Comparison of ENCODE assay signal across 21 mouse cellular contexts in the genomic region with DNA sequence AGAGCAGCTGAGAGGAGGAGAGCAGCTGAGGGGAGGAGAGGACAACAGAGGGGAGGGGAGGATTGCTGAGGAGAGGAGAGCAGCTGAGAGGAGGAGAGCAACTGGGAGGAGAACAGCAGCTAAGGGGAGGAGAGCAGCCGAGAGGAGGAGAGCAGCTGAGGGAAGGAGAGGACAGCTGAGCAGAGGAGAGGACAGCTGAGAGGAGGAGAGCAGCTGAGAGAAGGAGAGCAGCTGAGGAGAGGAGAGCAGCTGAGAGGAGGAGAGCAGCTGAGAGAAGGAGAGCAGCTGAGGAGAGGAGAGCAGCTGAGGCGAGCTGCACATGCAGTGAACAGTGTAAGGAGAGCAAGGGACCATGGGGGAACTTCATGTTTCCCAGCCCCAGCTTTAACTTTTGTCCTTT.
A peak's percentile ranks its signal among the peaks of the same experiment; 100 is the strongest.
DNase-seq lines count a peak whose midpoint lies in the region; ATAC-seq lines count a peak whose summit lies in the region.
"Had no signal": no experiment of that assay in that cellular context is flagged by ENCODE, and none has a peak within 500 bp of the region (broad histone marks: within the 10 kb centered on the region; RNA-seq: fewer than 3 reads in every experiment).

No protein-coding gene starts in this region.

- WGBS in limb, embryonic 10.5 days = 63% methylated on average over 2 of the region's 2 CpGs
- 68% methylated on average over 2 of the region's 2 CpGs for WGBS in forebrain, embryonic 10.5 days

- H3K27me3 ChIP-seq in megakaryocyte, embryonic 14.5 days (replicated peaks) = no peaks in the 10 kb centered on the region
- no peaks in the 10 kb centered on the region for H3K27me3 ChIP-seq in limb, embryonic 10.5 days (ENCODE audit: low read depth, poor library complexity, severe bottlenecking)
- H3K27me3 ChIP-seq in forebrain, embryonic 10.5 days (ENCODE audit: poor library complexity, severe bottlenecking) = no peaks in the 10 kb centered on the region
- H3K27me3 ChIP-seq: embryonic facial prominence, embryonic 13.5 days; embryonic facial prominence, embryonic 15.5 days; forebrain, embryonic 12.5 days had no signal

- 0 out of 2 replicates have a peak overlapping the region, but pooled peaks have one; percentile 5 for H3K27ac ChIP-seq in limb, embryonic 10.5 days
- no peak overlapping the region for H3K27ac ChIP-seq in forebrain, embryonic 10.5 days
- H3K27ac ChIP-seq: embryonic facial prominence, embryonic 13.5 days; embryonic facial prominence, embryonic 15.5 days; forebrain, embryonic 12.5 days had no signal

- peaks cover 5% of the 10 kb centered on the region for H3K36me3 ChIP-seq in megakaryocyte, embryonic 14.5 days (replicated peaks; ENCODE audit: low read length)
- no peaks in the 10 kb centered on the region for H3K36me3 ChIP-seq in limb, embryonic 10.5 days
- no peaks in the 10 kb centered on the region for H3K36me3 ChIP-seq in forebrain, embryonic 10.5 days (replicated peaks)
- H3K36me3 ChIP-seq: embryonic facial prominence, embryonic 13.5 days; embryonic facial prominence, embryonic 15.5 days; forebrain, embryonic 12.5 days had no signal

- no peak for DNase-seq in limb, embryonic 10.5 days (ENCODE audit: low spot score)
- DNase-seq in kidney, adult 18-20 months = no peak
- DNase-seq in urinary bladder, adult 18-20 months (ENCODE audit: low spot score in 2 of 2) = no peak
- no peak for DNase-seq in forebrain, embryonic 10.5 days (ENCODE audit: extremely low spot score, low spot score)
- DNase-seq: adrenal gland, postnatal 25 days; cerebellum, adult 11 months; cerebellum, adult 18-20 months; cerebellum, adult 8-10 months; cerebellum, adult 9-11 months; cerebellum, postnatal 14 days; cerebellum, postnatal 36 days; embryo, embryonic 11 days; forebrain, postnatal 0 days had no signal

- H3K4me3 ChIP-seq in megakaryocyte, embryonic 14.5 days (replicated peaks) = peak overlapping the region; percentile 62
- no peak overlapping the region for H3K4me3 ChIP-seq in limb, embryonic 10.5 days
- no peak overlapping the region for H3K4me3 ChIP-seq in forebrain, embryonic 10.5 days
- H3K4me3 ChIP-seq: embryonic facial prominence, embryonic 13.5 days; embryonic facial prominence, embryonic 15.5 days; forebrain, embryonic 12.5 days had no signal

- peaks cover 44% of the 10 kb centered on the region for H3K4me1 ChIP-seq in megakaryocyte, embryonic 14.5 days
- no peaks in the 10 kb centered on the region for H3K4me1 ChIP-seq in limb, embryonic 10.5 days
- no peaks in the 10 kb centered on the region for H3K4me1 ChIP-seq in forebrain, embryonic 10.5 days
- H3K4me1 ChIP-seq: embryonic facial prominence, embryonic 15.5 days; forebrain, embryonic 12.5 days had no signal

- ATAC-seq in megakaryocyte, adult 5-6 weeks (ENCODE audit: poor library complexity, severe bottlenecking) = no peak
- ATAC-seq in erythroblast, adult 5-6 weeks (replicated peaks; ENCODE audit: low FRiP score, poor library complexity, severe bottlenecking) = 0 out of 2 replicates have a peak, but pooled peaks have one; percentile 27
- ATAC-seq in monocyte, adult 5-6 weeks (replicated peaks; ENCODE audit: insufficient number of reproducible peaks, low FRiP score, low TSS enrichment, poor library complexity, severe bottlenecking) = 0 out of 2 replicates have a peak, but pooled peaks have one; percentile 22
- ATAC-seq: forebrain, embryonic 14.5 days; forebrain, postnatal 0 days had no signal

- H3K9me3 ChIP-seq in megakaryocyte, embryonic 14.5 days = no peaks in the 10 kb centered on the region
- H3K9me3 ChIP-seq in limb, embryonic 10.5 days (replicated peaks) = no peaks in the 10 kb centered on the region
- no peaks in the 10 kb centered on the region for H3K9me3 ChIP-seq in forebrain, embryonic 10.5 days
- H3K9me3 ChIP-seq: embryonic facial prominence, embryonic 13.5 days; embryonic facial prominence, embryonic 15.5 days; forebrain, embryonic 12.5 days had no signal
